Mouse (Mus musculus) hematopoietic stem cell, adult 5-6 weeks (primary cell): Measurements from ENCODE around the gene Gm9008. TPM values are rescaled to one million over a fixed set of nuclear protein-coding genes. Genes with fewer than 3 reads are reported as not detected.
"Not testable (repeated sequence)": the region's sequence is repeated elsewhere in the genome, so short reads cannot be mapped to it uniquely, and the experiment has no call there.

Experiments used
- ATAC-seq, 2 experiments: fragments of 125-278 bp in 1 of 2; replicated peaks in 1 of 2; 2 replicates each; pipeline ENCODE4 v1.8.0; 2016 to 2017; ENCODE audit warnings: inconsistent platforms in 2 of 2, mild to moderate bottlenecking in 2 of 2, moderate number of reproducible peaks in 2 of 2, low read depth in 1 of 2, moderate TSS enrichment in 1 of 2; ENCODE audit not compliant: low FRiP score in 2 of 2, poor library complexity in 2 of 2, severe bottlenecking in 2 of 2, insufficient read depth in 1 of 2, low TSS enrichment in 1 of 2
- total RNA-seq: library from RNA; stranded (forward); fragments of 172-1452, 232-1000 nt; gene quantifications from 2 replicates; pipeline ENCODE4 v1.2.3, GENCODE M21; 2017

The Gm9008 gene
- total RNA-seq, result not detected in 2 replicates

DNA sequence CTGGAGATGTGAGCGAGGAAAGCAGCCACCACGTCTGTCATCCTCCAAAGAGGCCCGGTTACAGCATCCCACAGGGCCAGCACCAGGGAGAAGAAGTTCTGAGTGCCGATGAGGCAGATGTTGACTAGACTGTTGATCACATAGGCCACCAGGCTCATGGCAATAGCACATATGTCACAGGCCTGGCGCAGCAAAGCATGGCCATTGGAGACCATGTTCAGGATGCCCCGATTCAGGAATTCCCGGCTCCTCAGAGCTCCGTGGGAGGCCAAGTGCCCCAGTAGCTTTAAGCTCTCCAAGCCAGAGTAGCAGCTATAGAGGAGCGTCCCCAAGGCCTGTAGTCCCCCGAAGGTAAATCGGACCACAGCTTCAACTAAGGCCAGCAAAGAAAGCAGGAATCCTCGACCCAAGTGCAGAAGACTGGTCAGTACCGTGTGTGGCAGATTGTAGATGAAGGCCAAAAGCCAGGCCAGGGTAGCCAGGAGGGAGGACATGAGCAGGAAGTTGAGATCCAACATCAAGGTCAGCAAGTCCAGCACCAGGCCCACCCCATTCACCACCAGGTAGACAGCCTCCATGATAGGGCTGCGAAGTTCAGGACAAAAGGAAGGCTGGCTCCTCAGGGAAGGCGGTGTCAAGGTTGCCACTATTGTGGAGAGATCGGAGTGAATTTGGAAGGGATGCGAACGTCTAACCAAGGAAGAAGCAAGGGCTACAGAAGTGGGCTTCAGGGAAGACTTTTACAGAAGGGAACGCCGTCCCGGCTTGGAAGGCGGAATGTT, at the start of gene Gm9008:
TSS of gene Gm9008 (minus strand) at position 731 of the 782 bp plus-strand sequence.
- not testable (repeated sequence) for ATAC-seq

DNA sequence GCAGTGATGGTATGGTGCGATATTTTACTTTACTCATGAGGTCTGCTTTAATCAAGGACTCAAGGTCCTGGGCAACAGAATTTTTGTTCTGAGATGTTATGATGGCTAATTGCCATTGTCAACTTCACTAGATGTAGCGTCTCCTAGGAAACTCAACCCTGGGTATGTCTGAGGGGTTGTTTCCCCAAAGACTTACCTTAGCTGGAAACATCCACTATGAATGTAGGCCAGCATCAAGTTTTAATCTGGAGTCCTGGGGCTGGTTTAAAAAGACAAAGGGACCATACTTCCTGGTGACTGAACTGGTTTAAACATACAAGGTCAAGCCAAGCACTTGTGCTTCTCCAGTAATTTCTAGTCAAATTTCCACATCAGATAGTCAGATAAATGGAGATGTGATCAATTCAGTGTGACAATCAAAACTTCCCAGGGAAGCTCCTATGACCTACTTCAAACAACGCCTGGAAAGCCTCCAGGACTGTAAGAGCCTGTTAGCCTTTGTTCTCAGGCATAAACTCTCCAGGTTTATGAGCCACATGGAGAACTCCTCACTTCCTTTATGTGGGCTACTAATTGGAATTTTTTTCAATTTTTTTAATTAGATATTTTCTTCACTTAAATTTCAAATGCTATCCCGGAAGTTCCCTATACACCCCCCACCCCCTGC, 24.5 kb upstream of the Gm9008 start:
- no peak for ATAC-seq

DNA sequence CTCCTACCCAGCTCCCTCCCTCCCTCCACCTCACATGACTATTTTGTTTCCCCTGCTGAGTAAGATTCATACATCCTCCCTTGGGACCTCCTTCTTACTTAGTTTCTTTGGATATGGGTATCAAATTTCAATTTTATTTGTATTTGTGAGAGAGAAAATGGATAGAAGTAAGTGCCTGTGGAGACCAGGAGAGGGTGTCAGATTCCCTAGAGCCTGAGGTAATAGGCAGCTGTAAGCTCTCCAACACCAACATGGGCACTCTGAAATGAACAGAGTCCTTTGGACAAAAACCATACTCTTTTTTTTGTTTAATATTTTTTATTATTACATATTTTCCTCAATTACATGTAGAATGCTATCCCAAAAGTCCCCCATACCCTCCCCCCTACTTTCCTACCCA, 12.6 kb upstream of the Gm9008 start:
- ATAC-seq, result no peak

DNA sequence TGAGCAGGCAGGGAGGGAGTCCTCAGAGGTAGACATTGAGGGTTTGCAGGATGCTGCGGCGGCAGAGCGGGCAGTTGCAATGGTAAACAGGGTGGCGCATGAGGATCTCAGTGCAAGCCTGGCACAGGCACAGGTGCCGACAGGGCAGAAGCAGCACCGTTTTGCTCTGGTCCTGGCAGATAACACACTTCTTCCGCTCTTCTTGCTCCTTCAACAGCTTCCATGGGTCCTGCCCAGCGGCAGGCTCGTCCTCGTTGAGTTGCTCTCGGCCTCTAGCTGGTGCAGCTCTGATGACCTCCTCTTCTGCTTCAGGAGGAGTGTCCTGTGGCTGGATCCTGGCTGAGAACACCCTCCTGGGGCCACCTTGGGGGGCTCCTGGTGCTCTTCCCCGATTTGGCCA, 1.2 kb downstream of the Gm9008 start:
- 0 out of 4 replicates have a peak, but pooled peaks of 1 of the 2 experiments have one; percentile 27 for ATAC-seq

DNA sequence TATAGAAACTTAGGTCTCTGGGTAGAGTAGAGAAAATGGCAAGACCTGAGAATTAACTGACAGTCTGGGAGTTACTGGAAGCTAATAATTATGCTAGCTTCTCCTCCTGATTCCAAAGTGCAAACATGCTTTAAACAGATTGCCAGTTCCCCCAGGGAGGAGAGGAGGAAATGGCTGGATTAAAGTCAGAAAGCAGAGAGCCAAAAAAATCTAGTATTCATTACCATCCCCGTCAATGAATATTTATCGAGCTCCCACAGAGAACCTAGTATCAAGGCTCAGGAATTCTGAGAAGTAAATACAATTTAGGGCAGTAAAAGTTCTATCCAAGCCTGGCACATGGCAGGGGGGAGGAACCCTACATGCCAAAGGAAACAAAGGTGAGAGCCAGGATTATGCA, 29.4 kb downstream of the Gm9008 start:
- no peak for ATAC-seq
